In the genomic region with DNA sequence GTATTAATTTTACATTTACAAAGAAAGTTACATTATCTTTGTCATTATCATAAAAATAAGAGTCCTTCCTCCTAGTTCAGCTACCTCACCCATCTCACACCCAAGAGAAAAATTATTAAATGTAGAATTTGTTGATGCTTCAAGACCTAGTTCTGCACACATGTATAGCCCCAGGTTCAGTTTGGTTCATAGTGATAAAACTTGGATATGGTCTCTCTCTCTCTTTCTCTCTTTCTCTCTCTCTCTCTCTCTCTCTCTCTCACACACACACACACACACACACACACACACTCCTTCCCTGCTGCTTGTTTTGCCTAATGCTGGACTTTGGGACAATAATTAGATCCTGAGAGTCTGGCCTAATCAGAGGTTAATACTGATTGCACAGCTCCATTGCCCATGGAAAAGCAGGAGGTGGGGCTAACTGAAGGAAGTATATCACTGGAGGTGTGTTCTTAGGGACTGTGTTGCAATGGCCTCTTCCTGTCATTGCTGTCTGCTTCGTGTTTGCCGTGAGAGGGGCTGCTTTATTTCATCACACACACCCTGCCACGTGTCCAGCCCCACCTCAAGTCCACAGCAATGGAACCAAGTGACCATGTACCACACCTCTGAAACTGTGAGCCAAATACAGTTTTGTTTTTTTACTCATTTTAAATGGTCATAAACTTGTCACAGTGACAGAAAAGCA, we compare ENCODE assay signal across 8 mouse cellular contexts. TPM values are rescaled to one million over a fixed set of nuclear protein-coding genes. Genes with fewer than 3 reads are reported as not detected.
DNase-seq lines count a peak whose midpoint lies in the region; ATAC-seq and TF ChIP-seq lines count a peak whose summit lies in the region.

No protein-coding gene starts in this region.

- WGBS in hindbrain, embryonic 13.5 days = 51% methylated on average over 3 of the region's 3 CpGs

- TF ChIP-seq CTCF in C2C12 (IDR thresholded peaks at IDR 0.05; ENCODE audit: control insufficient read depth, insufficient read depth, insufficient read length) = no peak

- H3K27me3 ChIP-seq in C2C12 (ENCODE audit: control insufficient read depth, insufficient read depth, insufficient read length) = no peaks in the 10 kb centered on the region
- H3K27me3 ChIP-seq in hindbrain, embryonic 13.5 days = no peaks in the 10 kb centered on the region

- H3ac ChIP-seq in C2C12 (ENCODE audit: control insufficient read depth, insufficient read length, low read depth) = no peak overlapping the region

- no peaks in the 10 kb centered on the region for H3K9me3 ChIP-seq in hindbrain, embryonic 13.5 days

- no peak overlapping the region for H3K27ac ChIP-seq in hindbrain, embryonic 13.5 days

- no peaks in the 10 kb centered on the region for H3K36me3 ChIP-seq in C2C12 (ENCODE audit: control insufficient read depth, insufficient read depth)
- H3K36me3 ChIP-seq in hindbrain, embryonic 13.5 days = no peaks in the 10 kb centered on the region

- peaks cover 45% of the 10 kb centered on the region for H3K79me2 ChIP-seq in C2C12 (ENCODE audit: control insufficient read depth, insufficient read depth)

- DNase-seq in CD4-positive, CD25-positive, alpha-beta regulatory T cell, adult 2 months (ENCODE audit: low read depth, low spot score) = peak; percentile 9
- peak; percentile 34 for DNase-seq in lung, postnatal 25 days (ENCODE audit: low spot score)
- no peak for DNase-seq in urinary bladder, postnatal 14 days (ENCODE audit: low spot score)
- DNase-seq in thymus, postnatal 4 days = no peak
- DNase-seq in cerebellum, adult 9-10 months = no peak

- H3K9ac ChIP-seq in hindbrain, embryonic 13.5 days = peak overlapping the region; percentile 95; the same call in 1 of the 2 replicates

- H3K4me2 ChIP-seq in hindbrain, embryonic 13.5 days = peak overlapping the region; percentile 79

- no peak for ATAC-seq in CD4-positive, CD25-positive, alpha-beta regulatory T cell, adult 4 months
- ATAC-seq in hindbrain, embryonic 13.5 days (ENCODE audit: low FRiP score) = no peak

- peaks cover 18% of the 10 kb centered on the region for H3K4me1 ChIP-seq in hindbrain, embryonic 13.5 days (replicated peaks)

- H3K4me3 ChIP-seq in C2C12 (ENCODE audit: insufficient read depth, poor library complexity, severe bottlenecking) = no peak overlapping the region
- peak overlapping the region; percentile 86 for H3K4me3 ChIP-seq in hindbrain, embryonic 13.5 days

- peaks cover 32% of the 10 kb centered on the region for H3K79me3 ChIP-seq in C2C12 (ENCODE audit: low read depth)

TF ChIP-seq in C2C12, 6 proteins besides CTCF, POLR2A, EP300 and RAD21:
- TF ChIP-seq CEBPB (IDR thresholded peaks at IDR 0.05; ENCODE audit: low read depth) (peak; percentile 72), MAX (IDR thresholded peaks at IDR 0.05) (no peak)
TF ChIP-seq in C2C12: peak in this region for 1.

RNA-seq across cellular contexts. Expression of a gene that starts 0.9 kb away (rescaled TPM):
- 10 to 100 TPM; 26.6 to 29.8 TPM for polyA plus RNA-seq in CD4-positive, CD25-positive, alpha-beta regulatory T cell, adult 4 months (2017; shearing (Covaris generic))
- polyA plus RNA-seq in C2C12 (2012; fragmentation: generic; extraction: Trizol) = 16.3 TPM
- 28.4 and 28.8 TPM in 2 replicates for polyA plus RNA-seq in hindbrain, embryonic 13.5 days (2015; fragmentation: Nextera tagmentation; extraction: Ambion mirVana)

RNA-seq across cellular contexts. Expression of a gene that starts 29.9 kb away (rescaled TPM):
- polyA plus RNA-seq in CD4-positive, CD25-positive, alpha-beta regulatory T cell, adult 4 months (2017; shearing (Covaris generic)) = not detected
- 0.01 TPM for polyA plus RNA-seq in C2C12 (2012; fragmentation: generic; extraction: Trizol)
- 0.52 and 1.1 TPM in 2 replicates for polyA plus RNA-seq in hindbrain, embryonic 13.5 days (2015; fragmentation: Nextera tagmentation; extraction: Ambion mirVana)

Comparison
In these comparisons a context has a peak if more than half of its experiments do, and no peak if none do; other contexts are left out.
1. DNase-seq: peak in CD4-positive, CD25-positive, alpha-beta regulatory T cell, adult 2 months (single experiment) and lung, postnatal 25 days (single experiment); none in urinary bladder, postnatal 14 days (single experiment), thymus, postnatal 4 days (single experiment) and cerebellum, adult 9-10 months (single experiment).